Mouse (Mus musculus) cerebellum, postnatal 25 days (tissue): ENCODE results near the gene Foxo1.
A peak's percentile ranks its signal among the peaks of the same experiment; 100 is the strongest.

Experiments
- DNase-seq, 2 experiments: peaks; one replicate each; pipeline ENCODE4 v3.0.0; 2021; ENCODE audit warnings: mixed read lengths in 2 of 2

Gene Foxo1

DNA sequence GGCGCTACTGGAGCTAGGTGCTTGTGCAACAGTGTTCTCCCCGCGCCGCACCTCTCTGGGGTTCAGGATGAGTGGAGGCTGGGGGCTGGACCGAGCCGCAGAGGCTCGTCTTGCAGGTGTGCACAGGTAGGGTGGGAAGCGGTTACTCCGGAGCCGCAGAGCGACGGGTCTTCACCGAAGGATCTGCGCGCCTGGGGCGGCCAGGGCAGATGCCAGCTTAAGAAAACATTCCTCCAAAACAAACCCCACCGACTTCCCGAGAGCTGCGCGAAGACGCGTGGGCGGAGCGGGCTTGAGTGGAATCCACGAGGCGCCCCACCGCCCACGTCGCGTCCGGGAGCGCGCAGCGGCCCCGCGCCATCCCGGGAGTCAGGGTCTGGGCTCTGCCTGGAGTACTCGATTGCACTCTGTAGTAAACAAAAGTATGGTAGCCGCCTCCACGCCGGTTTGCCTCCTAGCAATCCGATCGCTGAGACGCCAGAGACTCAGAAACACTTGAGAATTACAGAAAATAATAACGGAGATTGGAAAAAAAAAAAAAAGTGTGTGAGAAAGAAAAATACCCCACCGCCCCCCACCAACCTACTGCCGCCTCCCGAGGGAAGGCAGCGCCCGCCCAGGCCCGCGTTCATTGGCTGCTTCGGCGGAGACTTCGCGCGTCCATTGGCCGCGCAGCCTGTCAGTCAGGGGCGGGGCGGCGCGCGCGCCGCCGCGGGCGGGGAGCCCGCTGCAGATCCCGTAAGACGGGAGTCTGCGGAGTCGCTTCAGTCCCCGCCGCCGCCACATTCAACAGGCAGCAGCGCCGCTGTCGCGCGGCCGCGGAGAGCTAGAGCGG lies at the start of gene Foxo1:
Gene Foxo1 (plus strand): TSS at position 685 of the 835 bp plus-strand sequence.
- DNase-seq = peak; percentile 95 to 97

DNA sequence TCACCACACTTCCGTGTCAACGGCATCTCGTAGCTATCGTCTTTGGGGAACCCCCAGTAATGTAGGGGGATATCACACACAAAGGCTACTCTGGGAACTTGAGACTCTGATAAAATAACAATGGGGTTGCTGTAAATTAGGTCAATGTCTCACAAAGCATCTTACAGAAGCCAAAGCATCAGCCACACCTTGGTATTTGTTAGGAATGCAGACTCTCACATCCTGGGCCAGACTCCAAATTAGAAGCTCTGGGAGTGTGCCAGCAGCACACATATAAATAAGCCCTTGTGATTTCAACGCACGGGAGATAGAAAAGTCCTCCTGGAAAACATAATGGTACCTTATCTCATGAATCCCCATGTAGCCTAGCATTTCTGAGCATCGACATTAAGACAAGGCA lies 49.3 kb upstream of the Foxo1 start:
- DNase-seq = no peak

DNA sequence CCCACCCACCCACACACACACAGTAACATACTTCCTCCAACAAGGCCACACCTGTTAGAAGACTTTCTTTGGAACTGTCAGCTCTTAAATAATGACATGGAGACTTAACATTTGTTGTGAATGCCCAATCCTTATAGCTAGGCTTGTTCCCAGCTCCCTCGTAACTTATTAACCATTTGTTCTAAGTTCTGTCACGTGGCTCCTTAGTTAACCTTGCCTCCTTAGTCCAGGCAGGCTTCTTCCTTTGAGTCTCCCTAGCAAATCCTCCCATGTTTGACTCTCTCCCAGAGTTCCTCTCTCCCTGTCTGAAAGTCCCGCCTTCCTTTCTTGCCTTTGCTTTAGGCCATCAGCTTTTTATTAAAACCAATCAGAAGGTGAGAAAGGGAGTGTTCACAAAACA lies 47.1 kb upstream of the Foxo1 start:
- no peak for DNase-seq

DNA sequence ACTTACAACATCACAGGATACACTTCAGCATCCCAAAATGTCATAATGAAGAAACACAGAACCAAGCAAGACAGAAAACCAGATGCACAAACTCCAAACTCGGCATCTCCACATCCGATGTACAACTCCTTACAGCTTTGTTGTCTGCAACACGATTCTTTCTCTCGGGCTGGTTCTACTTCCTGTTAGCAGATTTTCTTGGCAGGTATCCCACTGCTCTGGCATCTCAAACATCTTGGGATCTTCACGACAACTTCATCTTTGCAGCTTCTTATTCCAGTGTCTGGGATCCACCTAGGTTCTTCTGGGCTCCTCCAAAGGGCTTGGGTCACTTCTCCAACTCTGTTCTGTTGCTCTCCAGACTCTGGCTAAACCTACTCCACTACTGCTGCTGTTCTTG lies 46.2 kb upstream of the Foxo1 start:
- no peak for DNase-seq

DNA sequence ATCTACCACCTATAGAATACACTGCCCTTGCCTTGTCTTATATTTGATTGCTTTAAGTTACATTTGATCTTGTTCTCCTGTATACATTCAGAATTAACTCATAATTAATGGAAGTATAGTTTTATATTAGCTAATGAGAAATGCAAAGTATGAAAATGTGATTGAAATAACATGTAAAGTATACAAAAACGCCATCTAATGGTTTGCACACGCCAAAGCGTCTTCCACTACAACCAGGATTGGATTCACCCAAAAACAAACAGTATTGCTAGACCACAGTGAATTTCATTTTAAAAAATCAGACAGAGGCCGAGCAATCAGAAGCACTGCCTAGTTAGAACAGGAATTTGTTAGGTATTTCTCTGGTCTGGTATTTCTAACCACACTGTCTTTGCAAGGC lies 31.6 kb upstream of the Foxo1 start:
- no peak for DNase-seq

DNA sequence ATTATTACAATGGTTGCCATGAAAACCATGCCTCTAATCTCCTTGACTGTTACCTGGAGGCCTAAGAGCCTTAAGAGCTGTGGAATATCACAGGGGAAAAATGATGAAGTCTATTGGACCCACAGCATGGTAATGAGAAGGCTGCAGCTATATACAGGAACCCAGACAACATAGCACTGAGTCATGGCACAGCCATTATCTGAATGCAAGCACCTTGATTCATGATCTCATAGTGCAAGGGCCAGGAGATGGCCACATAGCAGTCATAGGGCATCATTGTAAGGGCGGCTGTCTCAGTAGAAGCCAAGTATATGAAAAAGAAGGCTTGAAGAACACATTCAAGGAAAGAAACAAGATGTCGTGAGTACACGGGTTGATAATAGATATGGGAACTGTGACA lies 31.0 kb upstream of the Foxo1 start:
- DNase-seq = no peak

DNA sequence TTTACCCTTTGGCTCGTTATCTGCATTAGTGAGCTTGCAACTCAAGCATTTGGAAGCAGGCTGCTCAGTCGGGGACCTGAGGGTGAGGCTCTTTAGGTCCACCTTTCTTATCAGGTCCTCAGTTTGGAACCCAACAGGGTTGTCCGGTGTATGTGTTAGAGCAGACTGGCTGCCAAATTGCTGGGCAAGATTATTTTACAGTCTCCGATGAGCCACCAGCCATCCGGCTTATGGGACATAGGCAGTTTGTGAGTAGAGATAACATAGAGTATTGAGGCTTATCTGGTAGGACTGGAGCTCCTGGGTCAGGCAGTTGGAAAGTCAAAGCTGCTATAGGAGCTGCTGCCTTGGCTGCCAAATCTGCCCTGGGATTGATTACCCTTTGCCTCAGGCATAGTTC lies 27.1 kb upstream of the Foxo1 start:
- no peak for DNase-seq

DNA sequence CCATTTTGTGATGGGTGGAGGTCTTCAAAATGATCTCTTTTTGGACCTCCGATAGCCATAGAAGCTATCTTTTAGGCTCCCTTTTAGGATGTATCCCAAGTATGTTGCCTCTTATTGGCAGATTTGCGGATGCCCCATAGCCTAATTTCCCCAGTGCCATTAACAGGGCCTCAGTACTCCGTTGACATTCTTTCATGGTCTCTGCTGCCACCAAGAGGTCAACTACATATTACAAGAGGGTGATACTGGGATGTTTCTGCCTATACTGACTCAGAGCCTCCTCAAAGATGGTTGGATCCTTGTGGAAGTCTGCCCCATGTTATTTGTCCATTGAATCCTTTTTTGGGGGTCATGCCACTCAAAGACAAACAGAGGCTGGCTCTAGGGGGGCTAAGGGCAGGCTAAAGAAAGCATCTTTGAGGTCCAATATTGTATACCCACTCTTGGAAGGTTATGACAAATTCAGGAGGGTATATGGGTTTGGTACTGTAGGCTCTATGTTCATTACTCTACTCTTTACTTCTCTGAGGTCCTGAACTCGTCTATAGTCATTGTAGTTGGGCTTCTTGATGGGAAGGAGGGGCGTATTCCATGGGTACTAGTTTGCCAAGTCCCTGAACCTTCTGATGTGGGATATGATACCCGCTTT lies 25.6 kb upstream of the Foxo1 start:
- DNase-seq = peak; percentile 76 to 87

DNA sequence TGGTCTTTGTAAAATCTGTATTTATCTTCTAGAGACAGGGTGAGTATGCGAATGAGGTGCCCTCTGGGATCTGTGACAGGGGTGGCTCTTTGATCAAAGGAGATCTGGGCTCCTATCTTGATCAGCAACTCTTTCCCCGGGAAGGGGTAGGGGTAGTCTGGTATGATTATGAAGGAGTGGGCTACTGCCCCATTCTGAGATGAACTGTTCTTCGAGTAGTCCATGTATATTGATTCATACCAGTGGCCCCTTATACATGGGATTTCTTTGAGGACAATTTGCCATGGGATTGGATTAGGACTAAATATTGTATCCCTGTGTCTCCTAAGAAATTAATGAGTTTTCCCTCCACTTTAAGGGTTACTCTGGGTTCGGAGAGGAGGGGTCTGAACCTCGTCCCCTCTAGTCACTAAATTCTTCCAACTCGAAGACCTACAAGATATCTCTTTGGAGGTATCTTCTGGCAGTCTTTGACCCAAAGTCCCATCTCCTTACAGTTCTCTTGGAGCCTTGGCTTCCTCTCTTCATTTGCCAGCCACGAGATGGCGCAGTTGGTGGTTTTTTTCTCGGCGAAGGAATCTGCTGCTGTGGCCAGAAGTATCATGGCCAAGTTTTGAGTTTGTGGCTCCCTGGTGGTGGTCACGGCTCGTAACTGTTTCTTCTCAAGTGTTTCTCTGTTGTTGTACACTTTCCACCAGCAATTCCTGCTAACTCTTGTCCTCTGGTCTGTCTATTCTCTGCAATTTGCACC lies 24.7 kb upstream of the Foxo1 start:
- DNase-seq = peak; percentile 32 to 64

DNA sequence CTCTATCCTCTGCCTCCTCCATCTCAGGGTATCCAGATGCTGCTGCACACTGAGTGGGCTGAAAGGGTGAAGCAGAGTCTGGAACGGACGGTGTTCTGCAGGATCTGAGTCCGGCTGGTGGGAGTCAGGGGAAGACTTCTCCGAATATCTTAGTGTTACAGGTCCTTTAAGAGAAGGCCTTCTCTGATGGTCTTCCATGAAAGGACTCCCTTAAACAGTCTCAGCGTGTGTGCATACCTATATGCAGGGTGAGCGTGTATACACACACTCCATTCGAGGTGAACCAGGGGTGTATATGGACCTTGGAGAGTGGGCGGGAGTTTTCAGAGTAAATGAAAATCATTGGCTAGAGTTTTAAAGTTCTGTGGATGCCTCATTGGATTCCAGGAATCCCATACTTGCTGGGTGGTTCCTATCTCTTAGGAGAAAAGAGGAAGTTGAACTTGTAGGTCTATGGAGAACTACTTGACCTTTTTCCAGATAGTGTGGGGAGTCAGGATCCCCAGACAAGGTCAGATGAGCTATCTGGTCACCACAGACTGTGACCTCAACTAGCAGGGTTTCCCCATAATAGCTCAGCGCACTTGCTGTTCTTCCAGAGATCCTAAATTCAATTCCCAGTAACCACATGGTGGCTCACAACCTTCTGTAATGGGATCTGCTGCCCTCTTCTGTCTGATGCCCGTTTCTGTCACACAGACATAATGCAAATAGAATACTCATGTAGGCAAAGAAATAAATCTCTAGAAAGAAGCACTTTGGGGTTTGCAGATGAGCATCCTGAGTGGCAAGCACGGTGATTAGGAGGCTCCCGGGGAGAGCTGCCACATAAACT lies 21.9 kb upstream of the Foxo1 start:
- no peak for DNase-seq

DNA sequence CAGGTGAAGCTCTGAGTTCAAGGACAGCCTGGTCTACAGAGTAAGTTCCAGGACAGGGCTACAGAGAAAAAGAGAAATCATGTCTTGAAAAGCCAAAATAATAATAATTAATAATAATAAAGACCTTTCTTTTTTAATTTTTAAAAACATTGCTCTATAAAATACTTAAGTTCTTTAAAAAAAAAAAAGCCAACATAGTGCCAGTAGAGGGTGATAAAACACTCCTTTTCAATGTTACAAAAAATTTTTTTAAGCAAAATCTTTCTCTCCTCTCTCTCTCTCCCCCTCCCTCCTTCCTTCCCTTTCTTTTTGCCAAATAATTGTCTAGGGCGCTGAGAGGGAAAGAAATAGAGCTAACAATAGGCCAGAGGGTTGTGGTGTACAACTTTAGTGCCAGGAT lies 17.0 kb upstream of the Foxo1 start:
- no peak for DNase-seq

DNA sequence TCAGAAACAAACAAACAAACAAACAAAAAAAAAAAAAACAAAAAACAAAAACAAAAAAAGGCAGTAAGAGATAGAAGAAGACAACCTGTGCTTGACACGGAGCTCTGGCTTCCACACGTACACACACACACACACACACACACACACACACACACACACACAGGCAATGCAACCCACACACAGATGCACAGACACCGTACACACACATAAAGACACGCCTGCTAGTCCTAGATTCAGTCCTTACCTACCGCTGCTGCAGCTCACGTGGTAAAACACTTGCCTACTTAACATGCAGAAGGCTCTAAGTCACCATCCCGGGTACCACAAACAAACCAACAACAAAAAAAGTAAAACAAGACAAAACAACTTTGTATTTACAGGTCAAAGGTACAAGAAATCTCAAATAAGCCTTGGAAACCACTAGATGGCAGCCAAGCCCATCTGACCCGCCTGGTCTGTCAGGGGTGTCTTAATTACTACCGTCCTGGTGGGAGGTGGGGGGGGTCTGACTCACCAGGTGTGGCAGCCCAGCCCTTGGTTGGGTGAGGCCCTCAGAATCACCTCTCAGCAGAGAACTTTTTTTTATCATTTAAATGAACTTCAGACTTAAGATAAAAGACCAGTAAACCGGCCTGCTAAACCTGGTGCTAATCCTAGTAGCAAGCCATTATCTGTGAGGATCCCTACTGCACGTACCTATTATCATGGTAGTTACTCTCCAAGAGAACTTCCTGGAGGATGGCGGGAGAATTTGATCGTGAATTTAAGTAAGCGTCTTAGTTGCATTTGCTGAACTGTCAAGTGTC lies 14.3 kb upstream of the Foxo1 start:
- DNase-seq = peak in 1 of 2 experiments; percentile 49

DNA sequence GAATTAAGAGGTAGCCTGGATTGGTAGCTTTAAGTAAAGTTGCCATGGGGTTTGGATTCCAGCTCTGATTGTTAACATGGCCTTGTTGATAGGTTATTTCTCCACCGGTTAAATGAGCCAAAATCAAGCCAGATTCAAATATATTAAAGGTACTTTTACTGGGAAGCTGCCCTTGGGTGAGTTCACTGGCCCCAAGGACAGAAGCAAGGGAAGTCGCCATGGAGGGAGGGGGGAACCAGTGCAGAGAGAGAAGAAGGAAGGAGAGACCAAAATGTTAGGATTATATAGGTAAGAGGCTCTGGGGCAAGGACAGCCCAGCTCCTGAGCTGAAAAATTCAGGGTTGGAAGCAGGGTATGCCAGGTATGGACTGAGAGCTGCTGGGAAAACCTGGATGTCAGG lies 13.6 kb upstream of the Foxo1 start:
- DNase-seq = no peak

DNA sequence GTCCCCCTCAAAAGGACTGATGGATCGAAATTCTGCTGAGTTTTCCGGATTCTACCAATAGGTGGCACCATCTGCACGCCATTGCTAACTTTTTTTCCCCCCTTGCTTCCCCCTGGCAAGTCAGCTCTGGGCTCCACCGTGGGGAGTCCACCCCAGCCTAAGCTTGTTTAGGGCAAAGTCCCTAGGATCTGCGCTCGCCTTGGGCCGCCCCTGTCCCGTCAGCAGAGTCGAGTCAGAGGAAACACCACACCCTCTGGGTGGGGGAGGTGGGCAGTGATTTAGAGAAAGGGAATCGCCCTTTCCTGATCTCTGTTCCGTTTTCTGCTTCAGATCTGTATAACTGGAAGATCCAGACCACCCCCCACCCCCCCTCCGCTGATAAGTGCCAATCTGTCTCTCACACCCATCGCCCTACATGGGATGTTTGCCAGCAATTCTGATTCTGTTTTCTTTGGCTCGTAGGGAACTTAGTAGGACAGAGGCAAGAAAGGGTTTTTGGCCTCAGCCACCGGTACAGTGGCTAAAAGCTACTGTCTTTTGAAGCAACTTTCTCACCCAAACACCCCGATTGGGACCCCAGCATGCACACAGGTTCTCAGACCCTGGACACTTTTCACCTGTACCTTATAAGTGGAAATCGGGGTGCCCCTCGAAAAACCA lies 10.2 kb upstream of the Foxo1 start:
- DNase-seq = peak; percentile 45 to 56

DNA sequence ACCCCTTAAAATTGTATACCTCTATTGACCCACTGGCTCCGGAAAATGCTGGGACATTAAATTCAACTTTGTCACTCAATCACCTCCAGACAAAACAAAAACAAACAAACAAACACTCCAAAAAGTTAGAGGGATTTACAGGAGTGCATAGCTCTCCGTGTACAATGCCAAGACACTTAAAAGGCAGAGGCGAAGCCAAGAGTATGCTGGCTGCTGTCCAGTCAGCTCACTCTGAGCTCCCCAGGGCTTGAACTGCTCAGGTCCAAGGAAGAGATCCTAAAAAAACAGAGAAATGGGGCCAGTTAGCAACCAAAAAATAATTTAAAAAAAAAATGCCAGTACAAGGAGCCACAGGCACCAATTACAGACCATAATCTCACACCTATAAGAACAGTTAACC lies 9.6 kb upstream of the Foxo1 start:
- DNase-seq = peak; percentile 51 to 64

DNA sequence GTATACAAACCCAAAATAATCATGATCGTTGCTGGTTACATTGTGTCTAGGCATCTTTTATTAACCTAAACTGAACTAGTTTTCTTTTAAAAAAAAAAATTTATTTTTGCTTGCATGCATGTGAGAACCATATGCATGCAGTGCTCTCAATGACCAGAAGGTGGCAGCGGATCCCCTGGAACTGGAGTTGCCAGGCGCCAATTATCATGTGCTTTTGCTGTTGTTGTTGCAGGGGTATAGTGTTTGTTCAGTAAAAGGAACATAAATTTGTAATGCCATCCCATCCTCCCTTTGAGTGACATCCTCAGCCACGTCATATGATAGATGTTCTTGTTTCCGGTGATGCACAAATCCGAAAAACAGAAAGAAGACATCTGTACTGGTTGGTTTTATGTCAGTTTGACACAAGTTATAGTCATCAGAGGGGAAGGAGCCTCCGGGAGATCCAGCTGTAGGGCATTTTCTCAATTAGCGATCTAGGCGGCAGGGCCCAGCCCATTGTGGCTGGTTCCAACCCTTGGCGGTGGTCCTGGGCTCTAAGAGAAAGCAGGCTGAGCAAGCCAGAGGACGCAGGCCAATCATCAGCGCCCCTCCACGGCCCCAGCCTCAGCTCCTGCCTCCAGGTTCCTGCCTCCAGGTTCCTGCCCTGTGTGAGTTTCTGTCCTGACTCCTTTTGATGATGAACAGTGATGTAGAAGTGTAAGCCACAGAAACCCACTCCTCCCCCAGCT lies 5.5 kb upstream of the Foxo1 start:
- DNase-seq = peak; percentile 83 to 89

DNA sequence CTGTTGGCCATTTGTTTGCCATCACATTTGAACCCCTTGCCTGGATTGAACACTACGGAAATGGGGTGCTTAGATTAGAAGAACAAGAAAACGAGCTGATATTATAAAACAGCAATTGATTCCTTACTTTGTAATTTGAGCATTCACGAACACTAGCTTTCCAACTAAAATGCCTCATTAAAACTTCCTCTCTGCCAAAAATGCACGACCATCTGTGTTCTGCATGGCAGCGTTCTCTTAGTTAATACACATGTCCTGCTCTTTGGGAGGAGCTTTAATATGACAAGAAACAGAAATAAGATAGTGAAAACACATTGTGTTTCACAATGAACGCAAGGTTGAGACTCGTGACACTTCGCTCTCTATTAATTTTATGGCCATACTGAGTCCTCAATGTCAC lies 3.8 kb upstream of the Foxo1 start:
- DNase-seq = no peak

DNA sequence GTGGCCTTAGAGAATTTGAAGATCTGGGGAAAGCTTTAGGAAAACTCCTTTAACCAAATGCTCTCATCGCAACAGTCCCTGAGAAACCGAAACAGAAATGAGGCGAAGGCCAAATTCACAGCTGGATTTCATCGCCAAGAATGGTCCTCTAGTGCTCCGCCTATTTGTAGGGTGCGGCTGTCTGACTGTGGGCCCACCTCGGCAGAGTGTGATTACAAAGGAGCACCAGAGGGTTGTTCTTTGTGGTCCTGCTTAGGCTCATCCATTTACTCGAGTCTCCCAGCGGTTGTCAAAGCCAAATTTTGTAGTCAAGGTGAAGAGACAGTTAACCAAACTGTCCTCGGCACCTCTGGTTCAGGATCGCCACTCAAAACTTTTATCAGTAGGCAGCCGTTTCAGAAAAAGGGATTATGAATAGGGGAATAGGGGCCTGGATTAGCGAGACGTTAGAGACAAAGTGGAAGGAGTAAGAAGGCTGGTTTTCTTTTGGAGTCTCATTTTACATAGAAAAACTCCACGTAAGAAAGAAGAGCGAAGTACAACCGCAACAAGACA lies 1.5 kb upstream of the Foxo1 start:
- DNase-seq = no peak

DNA sequence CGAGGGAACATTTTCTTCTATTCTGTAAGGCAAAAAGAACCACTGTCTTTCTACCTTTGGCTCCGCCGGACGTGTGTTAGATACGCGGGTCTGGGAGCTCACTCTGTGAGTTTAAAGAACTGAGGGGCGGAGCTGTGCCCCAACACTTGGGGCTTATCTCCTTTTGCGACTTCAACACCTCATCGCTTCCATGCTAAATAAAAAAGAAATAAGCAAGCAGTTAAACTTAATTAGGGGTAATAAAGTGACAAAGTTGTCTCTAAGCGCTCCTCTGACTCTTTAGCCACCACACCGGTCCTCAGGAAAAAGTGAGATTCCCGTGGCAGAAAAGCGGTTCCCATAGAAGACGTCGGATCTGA lies 864 bp upstream of the Foxo1 start:
- DNase-seq = no peak

DNA sequence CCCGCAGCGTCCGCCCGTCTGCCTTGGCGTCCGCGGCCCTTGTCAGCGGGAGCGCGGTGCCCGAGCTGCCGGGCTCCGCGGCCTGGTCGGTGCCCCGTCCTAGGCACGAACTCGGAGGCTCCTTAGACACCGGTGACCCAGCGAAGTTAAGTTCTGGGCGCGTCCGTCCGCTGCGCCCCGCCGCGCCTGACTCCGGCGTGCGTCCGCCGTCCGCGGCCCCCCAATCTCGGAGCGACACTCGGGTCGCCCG lies 276 bp downstream of the Foxo1 start:
- DNase-seq = no peak
